Mouse (Mus musculus): ENCODE measurements around the gene Wnt5b. TPM values are rescaled to one million over a fixed set of nuclear protein-coding genes. Genes with fewer than 3 reads are reported as not detected.
"Not testable (repeated sequence)": the region's sequence is repeated elsewhere in the genome, so short reads cannot be mapped to it uniquely, and the experiment has no call there.

The Wnt5b gene
- polyA plus RNA-seq, 1 experiment from 2014 or later, result 1.8 TPM

GRCm38 (mm10) chr6:119486381-119487084 is 57.6 kb downstream of the Wnt5b start:
- Histone ChIP-seq H3K4me1 (replicated peaks; ENCODE audit: control insufficient read depth, insufficient read depth, low read length) (peaks cover 4% of the 10 kb centered on the region), H3K9ac (ENCODE audit: low read depth, low read length) (no peak overlapping the region), H3K9me3 (ENCODE audit: control insufficient read depth) (no peaks in the 10 kb centered on the region), H3K4me2 (replicated peaks; ENCODE audit: low read depth) (no peak overlapping the region), H3K27me3 (replicated peaks; ENCODE audit: control insufficient read depth, insufficient read depth, low read length) (no peaks in the 10 kb centered on the region), H3K36me3 (ENCODE audit: control insufficient read depth, insufficient read depth) (peaks cover 15% of the 10 kb centered on the region), H3K27ac (ENCODE audit: low read depth, low read length) (peak overlapping the region; percentile 60), H3K4me3 (ENCODE audit: low read depth, low read length) (no peak overlapping the region)
- TF ChIP-seq CTCF (IDR thresholded peaks at IDR 0.05; ENCODE audit: low read depth), result no peak
- WGBS, result 58% methylated on average over 12 of the region's 12 CpGs
- ATAC-seq, result peak; percentile 48

- H3K4me2 ChIP-seq (replicated peaks; ENCODE audit: low read depth), result no peak overlapping the region
- H3K36me3 ChIP-seq (ENCODE audit: control insufficient read depth, insufficient read depth), result peaks cover 18% of the 10 kb centered on the region
- ATAC-seq, result no peak
- WGBS, result 6% methylated on average over 2 of the region's 2 CpGs
- H3K9me3 ChIP-seq (ENCODE audit: control insufficient read depth), result no peaks in the 10 kb centered on the region
- H3K4me1 ChIP-seq (replicated peaks; ENCODE audit: control insufficient read depth, insufficient read depth, low read length), result peaks cover 7% of the 10 kb centered on the region
- no peak overlapping the region for H3K9ac ChIP-seq (ENCODE audit: low read depth, low read length)
- H3K27me3 ChIP-seq (replicated peaks; ENCODE audit: control insufficient read depth, insufficient read depth, low read length), result no peaks in the 10 kb centered on the region
- no peak overlapping the region for H3K27ac ChIP-seq (ENCODE audit: low read depth, low read length)
- no peak overlapping the region for H3K4me3 ChIP-seq (ENCODE audit: low read depth, low read length)
- no peak for TF ChIP-seq CTCF (IDR thresholded peaks at IDR 0.05; ENCODE audit: low read depth)
Observed at GRCm38 (mm10) chr6:119485486-119485885, 58.7 kb downstream of the Wnt5b start.

GRCm38 (mm10) chr6:119482958-119483600 is 61.1 kb downstream of the Wnt5b start:
- 40% methylated on average over 16 of the region's 16 CpGs for WGBS
- Histone ChIP-seq H3K9me3 (ENCODE audit: control insufficient read depth) (no peaks in the 10 kb centered on the region), H3K27me3 (replicated peaks; ENCODE audit: control insufficient read depth, insufficient read depth, low read length) (no peaks in the 10 kb centered on the region), H3K4me2 (replicated peaks; ENCODE audit: low read depth) (peak overlapping the region; percentile 98), H3K27ac (ENCODE audit: low read depth, low read length) (no peak overlapping the region), H3K36me3 (ENCODE audit: control insufficient read depth, insufficient read depth) (peaks cover 20% of the 10 kb centered on the region), H3K4me1 (replicated peaks; ENCODE audit: control insufficient read depth, insufficient read depth, low read length) (peaks cover 10% of the 10 kb centered on the region), H3K9ac (ENCODE audit: low read depth, low read length) (no peak overlapping the region), H3K4me3 (ENCODE audit: low read depth, low read length) (peak overlapping the region; percentile 29)
- ATAC-seq, result no peak
- TF ChIP-seq CTCF (IDR thresholded peaks at IDR 0.05; ENCODE audit: low read depth), result peak; percentile 78

- 4% methylated on average over 10 of the region's 10 CpGs for WGBS
- Histone ChIP-seq H3K4me2 (replicated peaks; ENCODE audit: low read depth) (peak overlapping the region; percentile 98), H3K4me1 (replicated peaks; ENCODE audit: control insufficient read depth, insufficient read depth, low read length) (peaks cover 16% of the 10 kb centered on the region), H3K36me3 (ENCODE audit: control insufficient read depth, insufficient read depth) (peaks cover 20% of the 10 kb centered on the region), H3K4me3 (ENCODE audit: low read depth, low read length) (peak overlapping the region; percentile 81)
- H3K27ac ChIP-seq (ENCODE audit: low read depth, low read length); H3K27me3 ChIP-seq (replicated peaks; ENCODE audit: control insufficient read depth, insufficient read depth, low read length); H3K9ac ChIP-seq (ENCODE audit: low read depth, low read length); H3K9me3 ChIP-seq (ENCODE audit: control insufficient read depth); ATAC-seq: not testable (repeated sequence)
Observed at GRCm38 (mm10) chr6:119481741-119482390, 62.3 kb downstream of the Wnt5b start.

GRCm38 (mm10) chr6:119480706-119481331 is 63.3 kb downstream of the Wnt5b start:
- Histone ChIP-seq H3K4me3 (ENCODE audit: low read depth, low read length) (peak overlapping the region; percentile 81), H3K4me1 (replicated peaks; ENCODE audit: control insufficient read depth, insufficient read depth, low read length) (peaks cover 16% of the 10 kb centered on the region), H3K9ac (ENCODE audit: low read depth, low read length) (peak overlapping the region; percentile 88), H3K9me3 (ENCODE audit: control insufficient read depth) (no peaks in the 10 kb centered on the region), H3K36me3 (ENCODE audit: control insufficient read depth, insufficient read depth) (peaks cover 20% of the 10 kb centered on the region), H3K4me2 (replicated peaks; ENCODE audit: low read depth) (peak overlapping the region; percentile 98), H3K27me3 (replicated peaks; ENCODE audit: control insufficient read depth, insufficient read depth, low read length) (no peaks in the 10 kb centered on the region), H3K27ac (ENCODE audit: low read depth, low read length) (peak overlapping the region; percentile 98)
- ATAC-seq, result peak; percentile 5; the same call in 1 of the 2 replicates
- WGBS, result under 1% methylated on average over 33 of the region's 33 CpGs
- 0 out of 2 replicates have a peak, but pooled peaks have one; percentile 19 for TF ChIP-seq CTCF (IDR thresholded peaks at IDR 0.05; ENCODE audit: low read depth)

Data from intestine, postnatal 0 days (tissue).